Mouse (Mus musculus) layer of hippocampus, adult 8-10 months (tissue): Measurements from ENCODE around the gene Med18. TPM values are rescaled to one million over a fixed set of nuclear protein-coding genes. Genes with fewer than 3 reads are reported as not detected.

ENCODE experiments used
- DNase-seq, 2 experiments: peaks; one replicate each; pipeline ENCODE4 v3.0.0; 2022; ENCODE audit warnings: low spot score in 2 of 2
- total RNA-seq, 4 experiments: library from RNA; stranded (reverse); gene quantifications; 2 replicates each; pipeline ENCODE4 v1.2.4; 2022

Gene Med18
- 10 to 100 TPM in 1 of 4 experiments, 1 to 10 TPM in 3; 8.3 to 10.3 (median 9.2) TPM for total RNA-seq

DNA sequence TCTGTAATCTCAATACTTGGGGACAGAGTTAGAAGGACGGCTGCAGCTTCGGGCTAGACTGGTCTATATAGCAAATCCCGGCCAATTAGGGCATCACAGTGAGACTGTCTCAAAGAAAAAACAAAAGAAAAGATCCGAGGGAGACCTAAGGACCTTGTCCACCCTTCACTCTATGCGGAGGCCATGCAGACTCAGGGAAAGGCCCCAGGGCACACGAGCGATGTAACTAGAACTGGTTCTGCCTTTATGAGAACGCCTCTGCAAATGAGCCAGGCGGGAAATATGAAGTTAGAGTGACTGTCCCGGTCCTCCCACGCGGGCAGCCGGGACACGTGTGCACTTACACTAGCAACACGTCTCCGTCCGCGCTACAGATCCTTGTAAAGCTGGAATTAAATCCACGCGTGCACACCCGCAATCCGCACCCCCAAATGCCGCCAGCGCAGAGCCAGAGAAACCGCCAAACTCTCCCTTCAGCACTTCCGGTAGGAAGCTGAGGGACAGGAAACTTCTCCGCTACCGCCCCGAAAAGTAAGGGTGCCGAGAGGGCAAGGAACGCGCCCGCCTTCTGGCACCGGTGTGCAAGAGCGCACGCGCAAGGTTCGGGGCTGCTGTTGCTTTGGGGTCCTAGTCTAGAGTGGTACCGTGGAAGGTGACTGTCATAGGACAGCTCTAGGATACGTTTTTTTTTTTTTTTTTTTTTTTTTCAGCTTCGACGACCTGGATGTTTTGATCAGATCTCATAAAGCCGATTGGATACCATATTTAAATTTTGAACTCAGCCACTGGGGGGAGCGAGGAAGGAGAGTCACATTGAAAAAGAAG is at the start of gene Med18:
Gene Med18, minus strand, starts transcription at position 492 of the 825 bp plus-strand sequence.
- DNase-seq = peak; percentile 91

DNA sequence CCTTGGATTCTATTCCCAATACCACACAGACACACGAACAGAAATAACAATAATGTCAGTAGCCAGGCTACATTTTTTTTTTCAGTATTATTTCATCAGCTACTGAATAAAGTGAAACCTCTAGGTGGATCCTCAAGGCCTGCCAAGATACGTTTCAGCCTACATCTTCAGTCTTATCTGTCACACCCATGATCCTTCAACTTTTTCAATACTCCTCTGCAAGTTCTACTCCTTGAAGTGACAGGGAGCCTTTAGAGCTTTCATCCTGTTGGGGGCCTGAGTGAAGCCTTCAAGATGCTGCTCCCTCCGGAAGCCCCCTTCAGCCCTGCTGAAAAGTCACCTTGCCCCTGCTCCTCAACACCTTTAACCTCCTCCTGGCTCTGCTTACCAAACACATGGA is 48.4 kb upstream of the Med18 start:
- no peak for DNase-seq

- peak; percentile 96 to 97 for DNase-seq
Measured at GRCm38 (mm10) chr4:132510352-132510798, 46.7 kb upstream of the Med18 start, which contains the start of gene Sesn2. TSS of gene Sesn2 (minus strand) at chr4:132510501.

DNA sequence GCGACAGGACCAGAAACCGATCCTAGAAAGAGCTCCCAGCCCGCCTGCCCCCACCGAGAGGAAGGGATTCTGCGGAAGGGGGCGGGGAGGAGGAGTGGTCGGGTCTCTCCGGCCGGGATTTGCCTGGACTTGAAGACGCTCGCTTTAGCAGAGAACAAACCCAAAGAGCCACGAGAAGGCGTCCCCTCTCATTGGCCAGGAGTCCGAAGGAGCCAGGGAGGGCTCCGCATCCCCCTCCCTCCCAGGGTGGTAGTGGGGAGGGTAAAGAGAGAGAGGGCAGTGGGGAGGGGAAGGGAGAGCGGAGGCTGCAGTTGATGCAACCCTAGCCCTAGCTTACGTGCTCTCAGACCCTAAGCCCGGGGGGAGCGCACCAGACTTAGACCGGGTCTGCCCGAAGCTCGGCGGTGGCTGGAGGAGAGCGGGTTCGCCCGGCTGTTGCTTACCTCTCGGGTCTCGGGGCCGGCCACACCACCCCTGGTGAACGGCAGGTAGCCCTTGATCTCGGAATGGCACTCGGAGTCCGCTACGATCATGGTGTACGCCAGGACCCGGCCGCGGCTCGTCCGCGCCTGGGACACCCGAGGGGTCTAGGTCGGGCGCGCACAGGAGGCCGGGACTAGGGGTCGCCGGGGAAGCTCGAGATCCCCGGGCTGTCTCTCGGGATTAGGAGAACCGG is 46.0 kb upstream of the Med18 start:
- peak; percentile 40 to 44 for DNase-seq

GRCm38 (mm10) chr4:132507210-132507609 is 43.5 kb upstream of the Med18 start:
- no peak for DNase-seq

DNA sequence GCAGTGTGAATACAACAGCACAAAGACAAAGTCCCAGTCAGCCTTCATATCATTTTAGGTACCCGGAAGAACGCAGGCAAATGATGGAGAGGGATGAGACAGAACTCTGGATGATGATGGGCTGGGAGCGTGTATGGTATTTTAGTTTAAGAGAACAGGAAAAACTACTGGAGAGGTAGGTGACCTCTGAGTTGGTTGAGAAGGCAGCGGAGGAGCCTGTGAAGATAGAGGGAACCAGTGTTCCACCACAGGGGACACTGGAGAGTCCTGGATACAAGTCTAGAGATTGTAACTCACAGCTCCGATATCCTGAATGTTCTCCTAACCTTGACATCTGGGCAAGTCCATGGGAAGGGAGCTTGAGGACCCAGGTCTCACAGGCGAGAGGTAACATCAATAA is 42.5 kb upstream of the Med18 start:
- no peak for DNase-seq

DNA sequence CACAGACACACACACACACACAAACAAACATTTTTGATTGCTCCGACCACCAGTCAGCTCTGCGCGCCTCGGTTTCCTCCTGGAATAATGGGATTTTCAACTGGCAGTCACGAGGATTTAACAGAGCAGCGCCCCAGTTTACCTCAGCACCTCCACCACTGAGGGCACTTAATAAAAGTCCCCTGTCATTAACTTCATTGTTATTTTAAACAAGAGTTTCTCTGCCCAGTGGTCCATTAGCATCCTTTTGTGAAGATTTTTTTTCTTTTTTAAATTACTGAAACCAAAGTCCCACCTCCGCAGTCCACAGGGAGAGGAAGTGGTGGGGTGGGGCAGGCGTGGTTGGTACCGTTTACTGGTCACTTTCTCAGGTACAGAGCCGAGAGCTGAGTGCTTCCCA is 42.1 kb upstream of the Med18 start:
- DNase-seq = no peak

DNA sequence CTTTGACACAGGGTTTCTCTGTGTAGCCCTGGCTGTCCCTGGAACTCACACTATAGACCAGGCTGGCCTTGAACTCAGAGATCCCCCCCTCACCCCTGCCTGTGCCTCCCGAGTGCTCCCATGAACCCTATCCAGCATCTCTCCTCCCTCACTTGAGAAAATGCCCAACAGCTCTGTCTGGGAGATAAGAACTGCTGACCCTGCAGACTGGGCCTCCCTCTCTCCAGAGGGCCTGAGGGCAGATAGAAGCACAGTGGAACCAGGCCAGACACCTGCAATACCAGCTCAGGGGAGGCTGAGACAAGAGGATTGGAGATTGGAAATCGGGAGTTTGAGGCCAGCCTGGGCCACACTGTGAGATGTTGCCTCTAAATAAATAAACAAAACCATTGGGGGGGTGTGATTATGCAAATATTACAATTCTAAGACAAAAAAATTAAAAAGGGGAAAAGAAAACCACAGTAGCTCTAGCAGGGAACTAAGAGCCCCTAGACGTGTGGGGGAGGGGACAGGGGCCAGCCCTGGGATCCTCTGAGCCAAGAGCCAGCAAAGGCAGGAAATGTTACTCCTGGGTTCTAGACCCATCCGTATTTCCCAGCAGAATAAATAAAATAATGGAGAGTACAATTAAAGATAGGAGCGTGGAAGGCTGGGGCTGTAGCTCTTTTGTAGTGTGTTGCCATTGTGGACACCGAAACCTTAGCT is 41.5 kb upstream of the Med18 start:
- DNase-seq = no peak

DNA sequence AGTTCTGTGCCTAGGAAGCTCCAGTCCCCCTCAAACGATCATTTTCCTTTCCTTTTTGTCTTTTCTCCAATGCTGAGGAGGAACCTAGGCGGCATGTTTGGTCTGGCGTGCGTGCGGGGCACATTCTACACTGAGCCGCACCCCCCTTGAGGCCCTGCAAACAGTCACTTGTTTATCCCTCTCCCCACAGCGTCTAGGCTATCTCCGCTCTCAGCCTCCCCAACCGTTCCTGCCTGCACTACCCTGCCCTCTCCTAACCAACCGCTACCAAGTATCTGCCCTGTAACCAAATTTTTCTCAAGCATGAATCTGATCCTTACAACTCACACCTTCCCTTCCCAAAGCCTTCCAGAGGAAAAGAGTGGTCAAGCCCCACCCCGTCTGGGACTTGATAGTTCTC is 39.6 kb upstream of the Med18 start:
- DNase-seq = no peak

DNA sequence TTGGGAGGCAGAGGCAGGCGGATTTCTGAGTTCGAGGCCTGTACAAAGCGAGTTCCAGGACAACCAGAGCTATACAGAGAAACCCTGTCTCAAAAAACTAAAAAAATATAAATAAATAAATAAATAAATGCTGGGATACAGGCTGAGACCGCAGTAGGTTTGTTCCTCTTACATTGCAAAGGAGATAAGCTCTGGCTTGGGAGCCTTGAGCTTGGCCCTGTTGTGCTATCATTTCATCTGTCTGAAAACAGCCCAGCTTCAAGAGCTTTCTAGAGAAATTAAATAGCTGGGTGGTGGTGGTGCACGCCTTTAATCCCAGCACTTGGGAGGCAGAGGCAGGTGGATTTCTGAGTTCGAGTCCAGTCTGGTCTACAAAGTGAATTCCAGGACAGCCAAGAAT is 37.9 kb upstream of the Med18 start:
- DNase-seq = no peak

DNA sequence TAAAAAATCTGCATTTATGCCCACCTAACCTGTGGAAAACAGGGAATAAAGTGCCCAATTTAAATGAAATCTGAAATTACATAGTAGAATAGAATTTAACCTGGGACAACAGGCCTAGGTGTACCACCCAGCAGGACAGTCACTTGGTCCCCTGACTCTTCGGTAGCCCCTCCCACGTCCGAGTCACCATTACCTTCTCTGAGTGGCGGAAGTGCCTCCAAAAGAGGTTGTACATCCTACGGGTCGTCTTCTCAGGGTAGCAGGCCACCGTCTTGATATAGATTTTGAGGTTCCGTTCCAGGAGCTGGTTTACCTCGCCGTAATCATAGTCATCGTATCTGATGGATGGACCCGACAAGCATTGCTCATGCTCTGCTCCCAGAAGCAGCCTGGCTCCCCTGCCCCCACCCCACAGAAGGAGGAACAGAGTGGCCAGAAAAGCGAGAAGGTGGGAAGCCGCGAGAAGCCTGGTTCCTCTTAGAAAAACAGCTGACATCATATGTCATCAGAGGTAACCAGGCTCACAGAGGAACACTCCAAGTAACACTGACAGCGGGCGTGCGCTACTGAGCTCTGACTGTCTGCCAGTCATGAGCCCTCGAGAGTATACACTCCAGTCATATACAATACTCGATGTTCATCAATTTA is 30.7 kb upstream of the Med18 start:
- no peak for DNase-seq

- DNase-seq = peak; percentile 25 to 29
Measured at GRCm38 (mm10) chr4:132492178-132493060, 28.7 kb upstream of the Med18 start.

- DNase-seq = no peak
Measured at GRCm38 (mm10) chr4:132491748-132492147, 28.0 kb upstream of the Med18 start.

DNA sequence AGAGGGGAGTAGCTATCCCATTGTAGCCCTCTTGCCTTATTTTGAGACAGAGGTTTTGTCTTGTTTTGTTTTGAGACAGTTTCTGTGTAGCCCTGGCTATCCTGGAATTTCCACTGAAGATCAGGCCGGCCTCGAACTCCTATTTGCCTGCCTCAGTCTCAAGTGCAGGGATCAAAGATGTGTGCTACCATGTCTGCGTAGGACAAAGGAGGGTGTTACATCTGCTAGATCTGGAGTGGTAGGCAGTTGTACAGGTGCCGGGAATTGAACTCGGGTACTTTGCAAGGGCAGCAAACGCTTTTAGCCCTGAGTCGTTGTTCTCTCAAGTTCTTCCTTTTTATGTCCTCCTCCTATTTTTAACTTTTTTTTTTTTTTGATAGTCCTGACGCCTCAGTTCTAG is 27.3 kb upstream of the Med18 start:
- no peak for DNase-seq

DNA sequence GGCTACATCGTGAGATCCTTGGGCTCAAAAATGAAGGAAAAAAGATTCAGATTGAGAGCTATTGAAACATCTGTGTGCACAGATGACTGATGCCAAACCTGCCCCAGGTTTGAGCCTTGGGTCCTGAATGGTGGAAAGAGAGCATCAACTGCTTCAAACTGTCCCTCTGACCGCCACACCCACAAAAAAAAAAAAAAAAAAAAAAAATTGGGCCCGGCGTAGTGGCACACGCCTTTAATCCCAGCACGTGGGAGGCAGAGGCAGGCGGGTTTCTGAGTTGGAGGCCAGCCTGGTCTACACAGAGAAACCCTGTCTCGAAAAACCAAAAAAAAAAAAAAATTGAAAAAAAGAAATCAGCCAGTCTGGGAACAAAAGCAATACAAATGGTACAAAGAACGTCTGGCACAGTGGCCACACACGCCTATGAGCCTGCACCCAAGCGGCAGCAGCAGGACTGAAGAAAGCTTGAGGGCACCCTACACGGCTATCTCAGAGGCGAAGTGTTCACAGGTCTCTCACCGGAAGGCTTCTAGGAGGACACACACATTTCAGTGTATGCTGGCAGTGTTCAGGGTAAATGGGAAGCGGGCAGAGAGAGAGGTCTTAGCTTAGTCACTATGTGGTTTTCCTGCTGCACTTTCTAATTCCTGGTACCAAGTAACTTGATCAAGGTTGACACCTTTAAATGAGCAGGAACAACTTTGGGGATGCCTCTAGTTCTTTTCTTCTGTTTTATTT is 26.7 kb upstream of the Med18 start:
- DNase-seq = no peak

DNA sequence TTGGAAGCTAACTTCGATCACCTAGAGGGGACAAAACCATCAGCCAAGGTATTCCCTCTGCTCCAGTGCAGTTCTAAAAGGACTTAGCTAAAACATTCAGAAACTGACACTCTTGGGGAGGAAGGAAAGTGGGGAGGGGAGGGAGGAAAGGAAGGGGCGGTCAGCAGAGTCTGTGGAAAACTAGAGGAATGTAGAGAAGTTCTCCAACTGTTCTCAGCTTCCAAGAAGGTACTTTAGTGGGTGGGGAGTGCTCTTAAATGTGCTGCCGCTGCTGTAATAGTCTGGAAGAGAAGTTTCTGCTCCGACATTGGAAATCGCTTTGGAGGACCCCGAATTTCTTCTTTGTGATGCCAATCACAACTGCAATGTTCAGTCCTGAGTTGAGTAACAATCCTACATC is 25.3 kb upstream of the Med18 start:
- DNase-seq = no peak

- no peak for DNase-seq
Measured at GRCm38 (mm10) chr4:132488521-132488920, 24.8 kb upstream of the Med18 start.

DNA sequence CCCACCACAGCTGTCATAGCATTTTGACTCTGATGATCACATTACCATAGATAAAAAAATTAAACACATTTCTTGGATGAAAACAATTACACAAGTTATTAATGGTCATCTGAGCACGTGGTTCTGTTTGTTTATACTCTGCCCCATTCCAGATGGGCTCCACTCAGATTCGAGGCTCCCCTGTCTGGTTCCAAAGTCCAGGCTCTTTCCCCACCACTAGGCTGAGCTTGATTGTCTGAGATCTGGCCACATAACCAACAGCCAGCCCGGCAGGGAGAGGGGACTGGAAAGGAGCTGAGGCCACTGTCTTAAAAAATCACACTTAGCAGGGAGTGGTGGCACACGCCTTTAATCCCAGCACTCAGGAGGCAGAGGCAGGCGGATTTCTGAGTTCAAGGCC is 21.1 kb upstream of the Med18 start:
- no peak for DNase-seq

- no peak for DNase-seq
Measured at GRCm38 (mm10) chr4:132484231-132484630, 20.5 kb upstream of the Med18 start.
